Mouse (Mus musculus): ENCODE measurements around the gene Cldn19. TPM values are rescaled to one million over a fixed set of nuclear protein-coding genes. Genes with fewer than 3 reads are reported as not detected.

Gene Cldn19
- 0.38 and 0.59 TPM in 2 replicates for polyA plus RNA-seq (2012; rRNA removed)
- 0.10 and 0.91 TPM in 2 replicates for polyA plus RNA-seq (2014; fragmentation: Nextera tagmentation; extraction: Ambion mirVana)

- Histone ChIP-seq H3K4me3 (replicated peaks; ENCODE audit: low read length) (no peak within 1 kb of the TSS), H3K9me3 (ENCODE audit: control insufficient read depth, low read length) (no peaks in the 10 kb centered on the region), H3K36me3 (ENCODE audit: control insufficient read depth, insufficient read depth, low read length) (no peaks in the 10 kb centered on the region), H3K4me1 (ENCODE audit: control insufficient read depth, insufficient read depth, low read length) (peaks cover 14% of the 10 kb centered on the region), H3K27me3 (ENCODE audit: control insufficient read depth, insufficient read depth, low read length) (no peaks in the 10 kb centered on the region), H3K4me2 (replicated peaks; ENCODE audit: low read depth, low read length, severe bottlenecking) (no peak within 1 kb of the TSS), H3K9ac (ENCODE audit: low read depth, low read length, severe bottlenecking) (peak within 1 kb of the TSS; percentile 29; the same call in 1 of the 2 replicates), H3K27ac (replicated peaks; ENCODE audit: low read depth, low read length) (peak within 1 kb of the TSS; percentile 75)
- no peak for DNase-seq (ENCODE audit: low spot score)
- 84% methylated on average over 12 of the region's 12 CpGs for WGBS
- ATAC-seq (ENCODE audit: low FRiP score, low read depth), result no peak
- no peak for TF ChIP-seq POLR2A (IDR thresholded peaks at IDR 0.05; ENCODE audit: borderline replicate concordance, extremely low read depth, insufficient read depth, insufficient read length)
Observed at GRCm38 (mm10) chr4:119255351-119255750, at the start of gene Cldn19. Gene Cldn19, plus strand, starts transcription at chr4:119255414.

- Histone ChIP-seq H3K27ac (replicated peaks; ENCODE audit: low read depth, low read length) (no peak overlapping the region), H3K36me3 (ENCODE audit: control insufficient read depth, insufficient read depth, low read length) (no peaks in the 10 kb centered on the region), H3K9ac (ENCODE audit: low read depth, low read length, severe bottlenecking) (no peak overlapping the region), H3K9me3 (ENCODE audit: control insufficient read depth, low read length) (no peaks in the 10 kb centered on the region), H3K4me2 (replicated peaks; ENCODE audit: low read depth, low read length, severe bottlenecking) (no peak overlapping the region), H3K27me3 (ENCODE audit: control insufficient read depth, insufficient read depth, low read length) (no peaks in the 10 kb centered on the region), H3K4me1 (ENCODE audit: control insufficient read depth, insufficient read depth, low read length) (0 out of 2 replicates have a peak, but pooled peaks cover 4% of the 10 kb centered on the region), H3K4me3 (replicated peaks; ENCODE audit: low read length) (no peak overlapping the region)
- no peak for ATAC-seq (ENCODE audit: low FRiP score, low read depth)
- no peak for TF ChIP-seq POLR2A (IDR thresholded peaks at IDR 0.05; ENCODE audit: borderline replicate concordance, extremely low read depth, insufficient read depth, insufficient read length)
- DNase-seq (ENCODE audit: low spot score), result no peak
- 68% methylated on average over 7 of the region's 8 CpGs for WGBS
Observed at GRCm38 (mm10) chr4:119216667-119217066, 38.5 kb upstream of the Cldn19 start.

GRCm38 (mm10) chr4:119218169-119218568 is 37.0 kb upstream of the Cldn19 start, which contains the start of gene Tmem269:
Gene Tmem269, minus strand, starts transcription at chr4:119218217.
- H3K4me1 ChIP-seq (ENCODE audit: control insufficient read depth, insufficient read depth, low read length), result 0 out of 2 replicates have a peak, but pooled peaks cover 4% of the 10 kb centered on the region
- no peaks in the 10 kb centered on the region; the same call in 1 of the 2 replicates for H3K36me3 ChIP-seq (ENCODE audit: control insufficient read depth, insufficient read depth, low read length)
- H3K9me3 ChIP-seq (ENCODE audit: control insufficient read depth, low read length), result no peaks in the 10 kb centered on the region
- ATAC-seq (ENCODE audit: low FRiP score, low read depth), result no peak
- H3K27me3 ChIP-seq (ENCODE audit: control insufficient read depth, insufficient read depth, low read length), result no peaks in the 10 kb centered on the region
- H3K4me2 ChIP-seq (replicated peaks; ENCODE audit: low read depth, low read length, severe bottlenecking), result no peak within 1 kb of the TSS
- H3K9ac ChIP-seq (ENCODE audit: low read depth, low read length, severe bottlenecking), result no peak within 1 kb of the TSS
- WGBS, result 13% methylated on average over 11 of the region's 11 CpGs
- no peak within 1 kb of the TSS for H3K27ac ChIP-seq (replicated peaks; ENCODE audit: low read depth, low read length)
- TF ChIP-seq POLR2A (IDR thresholded peaks at IDR 0.05; ENCODE audit: borderline replicate concordance, extremely low read depth, insufficient read depth, insufficient read length), result no peak
- no peak within 1 kb of the TSS for H3K4me3 ChIP-seq (replicated peaks; ENCODE audit: low read length)
- DNase-seq (ENCODE audit: low spot score), result no peak

GRCm38 (mm10) chr4:119223696-119224095 is 31.5 kb upstream of the Cldn19 start:
- Histone ChIP-seq H3K27ac (replicated peaks; ENCODE audit: low read depth, low read length) (no peak overlapping the region), H3K4me1 (ENCODE audit: control insufficient read depth, insufficient read depth, low read length) (no peaks in the 10 kb centered on the region), H3K4me2 (replicated peaks; ENCODE audit: low read depth, low read length, severe bottlenecking) (no peak overlapping the region), H3K27me3 (ENCODE audit: control insufficient read depth, insufficient read depth, low read length) (no peaks in the 10 kb centered on the region), H3K9ac (ENCODE audit: low read depth, low read length, severe bottlenecking) (no peak overlapping the region), H3K4me3 (replicated peaks; ENCODE audit: low read length) (no peak overlapping the region), H3K36me3 (ENCODE audit: control insufficient read depth, insufficient read depth, low read length) (peaks cover 46% of the 10 kb centered on the region), H3K9me3 (ENCODE audit: control insufficient read depth, low read length) (no peaks in the 10 kb centered on the region)
- no peak for ATAC-seq (ENCODE audit: low FRiP score, low read depth)
- WGBS, result 87% methylated on average over 1 of the region's 1 CpGs
- no peak for TF ChIP-seq POLR2A (IDR thresholded peaks at IDR 0.05; ENCODE audit: borderline replicate concordance, extremely low read depth, insufficient read depth, insufficient read length)
- DNase-seq (ENCODE audit: low spot score), result no peak

- Histone ChIP-seq H3K4me2 (replicated peaks; ENCODE audit: low read depth, low read length, severe bottlenecking) (no peak overlapping the region), H3K27me3 (ENCODE audit: control insufficient read depth, insufficient read depth, low read length) (no peaks in the 10 kb centered on the region), H3K9me3 (ENCODE audit: control insufficient read depth, low read length) (no peaks in the 10 kb centered on the region), H3K36me3 (ENCODE audit: control insufficient read depth, insufficient read depth, low read length) (peaks cover 46% of the 10 kb centered on the region), H3K9ac (ENCODE audit: low read depth, low read length, severe bottlenecking) (no peak overlapping the region), H3K27ac (replicated peaks; ENCODE audit: low read depth, low read length) (no peak overlapping the region), H3K4me1 (ENCODE audit: control insufficient read depth, insufficient read depth, low read length) (no peaks in the 10 kb centered on the region), H3K4me3 (replicated peaks; ENCODE audit: low read length) (no peak overlapping the region)
- 95% methylated on average over 3 of the region's 3 CpGs for WGBS
- DNase-seq (ENCODE audit: low spot score), result no peak
- no peak for ATAC-seq (ENCODE audit: low FRiP score, low read depth)
- no peak for TF ChIP-seq POLR2A (IDR thresholded peaks at IDR 0.05; ENCODE audit: borderline replicate concordance, extremely low read depth, insufficient read depth, insufficient read length)
Observed at GRCm38 (mm10) chr4:119224534-119224933, 30.7 kb upstream of the Cldn19 start.

All from limb, embryonic 14.5 days (tissue).